Mouse (Mus musculus) olfactory bulb, adult 2 months (tissue): ENCODE data around the gene Ets1.

ENCODE experiments used
- CTCF ChIP-seq: fragments of 200-500 bp; IDR thresholded peaks from 2 replicates; pipeline ENCODE4 v1.5.1; 2012; ENCODE audit warnings: low read depth, mild to moderate bottlenecking, low read length, moderate library complexity; ENCODE audit not compliant: insufficient read depth
- POLR2A ChIP-seq: fragments of 200-500 bp; IDR thresholded peaks from 2 replicates; pipeline ENCODE4 v1.6.1; 2012; ENCODE audit warnings: mild to moderate bottlenecking, low read depth, low read length, moderate library complexity; ENCODE audit not compliant: insufficient read depth

- TF ChIP-seq CTCF (no peak), POLR2A (no peak)
Measured at GRCm38 (mm10) chr9:32691151-32691925, 55.3 kb downstream of the Ets1 start.
